Mouse (Mus musculus) neural tube, embryonic 12.5 days (tissue): ENCODE results near the gene Camkv. TPM values are rescaled to one million over a fixed set of nuclear protein-coding genes. Genes with fewer than 3 reads are reported as not detected.
A peak's percentile ranks its signal among the peaks of the same experiment; 100 is the strongest.

ENCODE experiments used
- ATAC-seq: fragments of 200-750 bp; cut with Nextera tagmentation; 2 replicates; pipeline ENCODE4 v1.8.0; 2017; ENCODE audit warnings: low read depth, mild to moderate bottlenecking, moderate TSS enrichment, moderate library complexity; ENCODE audit not compliant: low FRiP score
- H3K27ac ChIP-seq: fragments of 300-500 bp; sonication (generic); 2 replicates; pipeline ENCODE4 v1.5.1; 2016
- H3K27me3 ChIP-seq: fragments of 300-500 bp; sonication (generic); replicated peaks from 2 replicates; pipeline ENCODE4 v1.6.1; 2016; ENCODE audit warnings: mild to moderate bottlenecking
- H3K36me3 ChIP-seq: fragments of 300-500 bp; sonication (generic); 2 replicates; pipeline ENCODE4 v1.6.1; 2016; ENCODE audit warnings: mild to moderate bottlenecking
- H3K4me1 ChIP-seq: fragments of 300-500 bp; sonication (generic); 2 replicates; pipeline ENCODE4 v1.6.1; 2016
- H3K4me2 ChIP-seq: fragments of 300-500 bp; sonication (generic); replicated peaks from 2 replicates; pipeline ENCODE4 v1.6.1; 2016; ENCODE audit warnings: mild to moderate bottlenecking
- H3K4me3 ChIP-seq: fragments of 300-500 bp; sonication (generic); 2 replicates; pipeline ENCODE4 v1.5.1; 2016
- H3K9ac ChIP-seq: fragments of 300-500 bp; sonication (generic); 2 replicates; pipeline ENCODE4 v1.6.1; 2016; ENCODE audit warnings: mild to moderate bottlenecking
- H3K9me3 ChIP-seq: fragments of 300-500 bp; sonication (generic); 2 replicates; pipeline ENCODE4 v1.6.1; 2016; ENCODE audit warnings: mild to moderate bottlenecking
- WGBS: fragments of 180-500 bp; shearing (Covaris S2); methylation state at CpG from one replicate; pipeline ENCODE4 v1.1.7; 2016; 5-methylcytosine and 5-hydroxymethylcytosine counted together
- polyA plus RNA-seq: library from polyadenylated mRNA; unstranded; fragments of >200 nt; fragmentation: Nextera tagmentation; extraction: Ambion mirVana; gene quantifications from 2 replicates; pipeline ENCODE4 v1.2.1, GENCODE M21; 2016

Gene Camkv
- polyA plus RNA-seq, 1 experiment from 2014 or later = 7.8 TPM

DNA sequence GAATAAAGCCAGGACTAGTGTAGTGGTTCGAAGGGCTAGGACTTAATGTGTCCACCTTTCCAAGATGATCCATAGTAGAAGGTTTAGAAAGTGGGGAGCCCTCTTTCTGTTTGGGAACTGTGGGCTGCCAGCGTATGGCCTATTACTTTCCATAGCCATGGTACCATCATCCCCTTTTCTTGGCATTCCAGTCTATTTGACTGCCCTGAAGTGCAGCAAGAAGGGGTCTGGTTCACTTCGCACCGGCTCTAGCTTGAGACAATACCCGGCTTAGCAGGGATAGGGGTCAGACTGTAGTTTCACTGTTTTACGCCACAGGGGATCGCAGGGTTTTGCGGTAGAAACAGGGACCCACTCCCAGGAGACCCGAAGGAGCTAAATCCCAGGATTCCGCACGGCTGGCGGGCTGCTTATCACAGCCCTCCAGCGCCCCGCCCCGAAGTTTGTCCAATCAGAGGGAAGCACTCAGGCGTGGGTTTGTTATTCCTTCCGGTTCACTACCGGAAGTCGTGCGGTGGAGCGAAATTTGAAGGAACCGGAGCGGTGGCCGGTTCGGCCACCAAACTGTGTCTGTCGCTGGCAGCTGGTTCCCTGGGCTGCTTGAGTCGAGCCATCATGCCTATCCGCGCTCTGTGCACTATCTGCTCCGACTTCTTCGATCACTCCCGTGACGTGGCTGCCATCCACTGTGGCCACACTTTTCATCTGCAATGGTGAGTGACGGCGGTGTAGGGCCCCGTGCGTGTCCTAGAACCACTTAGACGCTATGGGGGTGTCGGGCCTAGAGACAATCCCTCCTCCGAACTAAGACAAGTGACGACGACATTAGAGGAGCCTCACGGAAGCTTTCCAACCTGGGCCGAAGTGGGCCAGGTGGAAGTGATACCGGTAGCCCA, 15.2 kb downstream of the Camkv start:
- Histone ChIP-seq H3K4me1 (peaks cover 8% of the 10 kb centered on the region), H3K9me3 (no peaks in the 10 kb centered on the region), H3K4me3 (peak overlapping the region; percentile 49), H3K36me3 (0 out of 2 replicates have a peak, but pooled peaks cover 2% of the 10 kb centered on the region), H3K4me2 (peak overlapping the region; percentile 84), H3K27me3 (no peaks in the 10 kb centered on the region), H3K9ac (peak overlapping the region; percentile 60), H3K27ac (peak overlapping the region; percentile 71; the same call in 1 of the 2 replicates)
- 12% methylated on average over 45 of the region's 45 CpGs for WGBS
- peak; percentile 97 for ATAC-seq

DNA sequence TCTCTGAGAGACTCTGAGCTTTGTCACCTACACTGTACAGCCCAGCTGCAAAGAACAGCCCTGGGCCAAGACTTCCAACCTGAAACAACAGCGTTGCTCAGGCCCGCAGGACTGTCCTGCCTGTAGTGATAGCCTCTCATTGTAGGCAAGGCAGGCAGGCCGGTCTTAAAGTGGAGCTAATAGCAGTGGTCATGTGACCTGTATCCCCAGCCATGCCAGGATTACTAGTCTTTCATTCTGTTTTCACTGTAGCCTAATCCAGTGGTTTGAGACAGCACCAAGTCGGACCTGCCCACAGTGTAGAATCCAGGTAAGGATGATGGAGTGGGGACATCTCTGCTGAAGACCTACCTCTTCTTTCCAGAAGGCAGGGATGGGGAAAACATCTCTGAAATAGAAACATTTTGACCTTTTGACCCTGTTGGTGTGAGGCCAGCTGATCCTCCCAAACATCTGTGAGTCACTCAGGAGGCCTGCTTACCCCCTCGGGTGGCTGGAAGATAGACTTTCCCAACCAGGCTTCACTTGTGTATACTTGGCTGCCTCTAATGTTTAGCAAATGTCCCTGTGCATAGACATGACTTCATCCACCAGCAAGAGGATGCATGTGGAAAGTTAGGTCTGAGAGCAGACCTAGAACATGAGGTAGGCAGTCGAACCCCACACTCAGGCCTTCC, 20.3 kb downstream of the Camkv start:
- no peak overlapping the region for H3K4me2 ChIP-seq
- peaks cover 26% of the 10 kb centered on the region for H3K36me3 ChIP-seq
- H3K27me3 ChIP-seq = no peaks in the 10 kb centered on the region
- H3K9ac ChIP-seq = no peak overlapping the region
- ATAC-seq = no peak
- no peak overlapping the region for H3K27ac ChIP-seq
- WGBS = 82% methylated on average over 6 of the region's 6 CpGs
- no peak overlapping the region for H3K4me3 ChIP-seq
- no peaks in the 10 kb centered on the region for H3K9me3 ChIP-seq
- peaks cover 8% of the 10 kb centered on the region for H3K4me1 ChIP-seq

DNA sequence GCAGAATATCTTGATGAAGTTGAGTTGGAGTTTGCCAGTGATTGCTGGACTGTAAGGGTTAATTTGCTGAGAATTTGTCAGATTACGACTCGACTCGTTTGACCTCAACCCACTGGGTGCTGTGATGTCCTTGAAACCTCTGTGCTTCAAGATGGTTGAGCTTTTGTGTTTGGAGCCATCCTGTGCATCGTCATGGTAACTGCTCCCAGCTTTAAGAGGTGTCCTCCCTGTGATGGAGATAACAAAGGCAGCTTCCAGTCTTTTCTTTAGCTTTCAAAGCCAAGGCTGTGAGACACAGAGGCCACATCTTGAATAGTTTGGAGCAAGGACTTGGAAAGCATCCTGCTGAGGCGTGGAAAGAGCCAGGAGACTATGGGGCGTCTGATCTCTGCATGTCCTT, 21.7 kb downstream of the Camkv start:
- ATAC-seq = no peak
- Histone ChIP-seq H3K36me3 (peaks cover 35% of the 10 kb centered on the region), H3K4me1 (peaks cover 6% of the 10 kb centered on the region), H3K4me2 (no peak overlapping the region), H3K27ac (no peak overlapping the region), H3K9ac (no peak overlapping the region), H3K4me3 (no peak overlapping the region), H3K27me3 (no peaks in the 10 kb centered on the region), H3K9me3 (no peaks in the 10 kb centered on the region)
- WGBS = 32% methylated on average over 6 of the region's 6 CpGs

DNA sequence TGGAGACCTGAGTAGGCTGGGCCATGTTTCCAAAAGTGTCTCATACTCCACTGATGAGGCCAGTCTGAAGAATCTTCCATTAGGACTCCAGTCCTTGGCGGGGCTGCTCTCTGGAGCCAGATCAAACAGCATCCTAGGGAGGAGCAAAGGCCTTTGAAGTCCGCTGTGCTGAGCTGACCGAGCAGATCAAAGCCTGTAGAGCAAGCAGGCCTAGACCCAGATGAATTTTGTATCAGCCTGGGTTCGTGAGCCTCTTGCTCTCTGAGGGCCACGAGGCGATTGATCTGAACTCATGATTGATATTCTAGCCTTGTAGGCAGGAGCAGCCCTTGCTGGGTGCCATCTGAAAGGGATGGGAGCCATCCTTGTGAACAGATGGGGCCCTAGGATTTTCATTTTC, 24.4 kb downstream of the Camkv start:
- Histone ChIP-seq H3K27ac (no peak overlapping the region), H3K4me3 (no peak overlapping the region), H3K9ac (no peak overlapping the region), H3K27me3 (no peaks in the 10 kb centered on the region), H3K4me2 (no peak overlapping the region), H3K4me1 (peaks cover 6% of the 10 kb centered on the region), H3K9me3 (no peaks in the 10 kb centered on the region), H3K36me3 (peaks cover 35% of the 10 kb centered on the region)
- no peak for ATAC-seq
- WGBS = 47% methylated on average over 6 of the region's 6 CpGs

DNA sequence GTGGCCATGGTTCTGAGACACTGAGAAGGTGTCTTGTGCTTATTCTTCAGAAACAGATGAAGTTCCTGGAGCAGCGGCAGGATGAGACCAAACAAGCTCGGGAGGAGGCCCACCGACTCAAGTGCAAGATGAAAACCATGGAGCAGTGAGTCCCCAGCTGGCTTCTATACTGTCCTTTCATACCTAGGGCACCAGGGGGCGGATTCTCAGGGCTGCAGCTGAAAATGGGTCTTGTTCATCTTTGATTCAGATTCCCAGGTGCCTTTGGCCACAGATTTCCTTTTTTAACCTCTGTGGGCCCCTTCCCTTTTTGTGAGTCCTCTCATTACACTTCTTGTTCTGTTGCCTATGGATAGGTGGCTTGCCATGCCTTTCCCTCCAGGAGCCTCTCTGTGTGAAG, 25.5 kb downstream of the Camkv start:
- no peaks in the 10 kb centered on the region for H3K9me3 ChIP-seq
- H3K4me3 ChIP-seq = no peak overlapping the region
- no peak for ATAC-seq
- H3K4me2 ChIP-seq = no peak overlapping the region
- WGBS = 85% methylated on average over 4 of the region's 4 CpGs
- H3K9ac ChIP-seq = no peak overlapping the region
- no peak overlapping the region for H3K27ac ChIP-seq
- peaks cover 31% of the 10 kb centered on the region for H3K36me3 ChIP-seq
- H3K27me3 ChIP-seq = no peaks in the 10 kb centered on the region
- peaks cover 6% of the 10 kb centered on the region for H3K4me1 ChIP-seq

DNA sequence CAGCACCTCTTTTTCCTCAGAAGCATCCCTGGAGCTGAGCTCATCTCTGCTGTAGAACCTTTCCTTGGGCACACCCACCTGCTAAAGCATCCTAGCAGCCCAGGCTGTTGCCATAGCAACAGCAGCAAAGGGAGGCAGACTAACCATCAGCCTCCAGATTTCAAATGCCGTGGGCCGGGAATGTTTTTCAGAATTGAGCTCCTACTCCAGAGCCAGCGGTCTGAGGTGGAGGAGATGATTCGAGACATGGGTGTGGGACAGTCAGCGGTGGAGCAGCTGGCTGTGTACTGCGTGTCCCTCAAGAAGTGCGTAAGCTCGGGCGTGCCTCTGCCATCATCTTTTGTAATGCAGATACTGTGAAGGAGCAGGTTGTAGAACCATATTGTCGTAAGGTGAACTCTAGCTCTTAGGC, 25.9 kb downstream of the Camkv start:
- H3K9ac ChIP-seq = no peak overlapping the region
- no peak overlapping the region for H3K4me2 ChIP-seq
- H3K4me3 ChIP-seq = no peak overlapping the region
- peaks cover 6% of the 10 kb centered on the region for H3K4me1 ChIP-seq
- no peaks in the 10 kb centered on the region for H3K9me3 ChIP-seq
- no peak for ATAC-seq
- H3K27me3 ChIP-seq = no peaks in the 10 kb centered on the region
- 78% methylated on average over 10 of the region's 10 CpGs for WGBS
- H3K27ac ChIP-seq = no peak overlapping the region
- H3K36me3 ChIP-seq = peaks cover 29% of the 10 kb centered on the region

DNA sequence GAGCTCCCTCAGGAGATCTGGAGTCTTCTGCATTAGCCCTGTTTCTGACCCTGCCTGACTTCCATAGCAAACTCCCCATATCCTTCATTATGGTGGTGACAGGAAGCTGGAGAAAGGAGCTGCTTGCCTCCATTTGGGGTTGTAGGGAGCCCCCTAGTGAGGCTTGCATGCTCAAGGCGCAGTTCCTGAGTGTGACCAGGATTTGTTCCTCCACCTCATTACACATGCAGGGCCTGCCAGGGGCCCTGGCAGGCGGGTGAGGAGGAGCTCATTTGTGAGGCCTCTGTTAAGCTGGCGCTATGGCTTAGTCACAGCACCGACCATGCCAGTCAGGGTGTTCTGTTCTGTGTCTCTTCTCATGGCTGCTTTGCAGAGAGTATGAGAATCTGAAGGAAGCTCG, 26.4 kb downstream of the Camkv start:
- no peaks in the 10 kb centered on the region for H3K9me3 ChIP-seq
- no peak overlapping the region; the same call in 1 of the 2 replicates for H3K9ac ChIP-seq
- no peaks in the 10 kb centered on the region for H3K27me3 ChIP-seq
- H3K36me3 ChIP-seq = peaks cover 29% of the 10 kb centered on the region
- WGBS = 62% methylated on average over 5 of the region's 5 CpGs
- H3K4me1 ChIP-seq = peaks cover 6% of the 10 kb centered on the region
- no peak overlapping the region for H3K27ac ChIP-seq
- no peak overlapping the region for H3K4me3 ChIP-seq
- H3K4me2 ChIP-seq = no peak overlapping the region
- no peak for ATAC-seq

DNA sequence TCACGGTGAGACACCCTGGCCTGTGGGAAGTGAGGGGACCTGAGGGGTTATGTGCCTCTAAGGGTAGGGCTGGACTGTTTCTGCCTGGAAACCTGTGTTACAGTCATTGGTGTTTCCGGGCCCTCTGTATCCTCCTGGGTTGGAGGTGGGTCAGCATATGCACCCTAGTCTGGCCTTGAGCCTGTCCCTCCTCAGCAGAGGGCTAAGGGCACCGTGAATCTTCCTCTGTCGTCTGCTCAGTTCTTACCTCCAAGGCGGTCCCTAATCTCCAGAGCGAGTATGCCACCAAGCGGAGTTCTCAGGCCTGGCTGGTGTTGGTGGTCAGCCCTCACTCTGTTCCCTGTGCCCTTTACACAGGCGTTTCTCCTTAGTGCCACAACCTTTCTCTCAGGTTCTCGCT, 27.4 kb downstream of the Camkv start:
- Histone ChIP-seq H3K4me2 (no peak overlapping the region), H3K27ac (no peak overlapping the region), H3K9me3 (no peaks in the 10 kb centered on the region), H3K36me3 (peaks cover 24% of the 10 kb centered on the region), H3K4me3 (no peak overlapping the region), H3K4me1 (peaks cover 6% of the 10 kb centered on the region), H3K9ac (no peak overlapping the region), H3K27me3 (no peaks in the 10 kb centered on the region)
- no peak for ATAC-seq
- 93% methylated on average over 9 of the region's 9 CpGs for WGBS

DNA sequence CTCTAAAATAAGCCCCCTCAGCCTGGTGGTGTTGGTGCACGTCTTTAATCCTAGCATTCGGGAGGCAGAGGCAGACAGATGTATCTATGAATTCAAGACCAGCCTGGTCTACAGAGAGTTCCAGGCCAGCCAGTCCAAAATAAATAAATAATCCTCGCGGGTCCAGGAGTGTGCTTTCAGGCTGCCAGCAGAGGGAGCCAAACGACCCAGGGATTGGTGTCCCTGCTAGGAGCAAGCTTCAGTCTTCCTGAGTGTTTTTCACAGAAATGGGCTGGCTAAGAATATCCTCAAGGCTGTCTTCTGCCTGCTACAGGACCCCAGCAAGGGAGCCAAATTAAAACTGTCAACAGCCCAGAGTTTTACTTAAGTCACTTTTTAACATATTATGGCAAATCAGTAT, 28.2 kb downstream of the Camkv start:
- Histone ChIP-seq H3K36me3 (peaks cover 24% of the 10 kb centered on the region), H3K9ac (no peak overlapping the region), H3K9me3 (no peaks in the 10 kb centered on the region), H3K4me2 (no peak overlapping the region), H3K4me3 (no peak overlapping the region), H3K27ac (no peak overlapping the region), H3K27me3 (no peaks in the 10 kb centered on the region), H3K4me1 (peaks cover 6% of the 10 kb centered on the region)
- 29% methylated on average over 5 of the region's 5 CpGs for WGBS
- peak; percentile 50; the same call in 1 of the 2 replicates for ATAC-seq

DNA sequence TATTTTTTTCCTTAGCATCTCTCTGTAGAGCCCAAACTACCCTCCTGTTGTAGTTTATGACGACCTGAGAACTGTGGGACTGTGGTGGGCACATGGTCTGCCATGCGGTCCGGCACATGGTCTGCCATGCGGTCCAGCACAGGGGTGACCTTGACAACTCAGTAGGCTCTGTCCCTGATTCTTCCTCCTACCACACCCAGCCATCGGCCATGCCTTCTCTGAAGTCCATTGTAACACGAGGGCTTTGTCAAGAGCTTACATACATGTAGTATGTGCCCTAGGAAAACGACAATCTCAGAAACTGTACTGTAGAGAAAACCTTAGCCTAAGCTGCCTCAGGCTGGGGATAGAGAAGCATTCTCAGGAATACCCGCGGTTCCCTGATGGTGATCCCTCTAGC, 29.2 kb downstream of the Camkv start:
- ATAC-seq = no peak
- no peak overlapping the region for H3K9ac ChIP-seq
- H3K4me2 ChIP-seq = no peak overlapping the region
- H3K27ac ChIP-seq = no peak overlapping the region
- 95% methylated on average over 9 of the region's 9 CpGs for WGBS
- no peaks in the 10 kb centered on the region for H3K27me3 ChIP-seq
- H3K36me3 ChIP-seq = peaks cover 24% of the 10 kb centered on the region
- no peaks in the 10 kb centered on the region for H3K9me3 ChIP-seq
- H3K4me1 ChIP-seq = peaks cover 6% of the 10 kb centered on the region
- H3K4me3 ChIP-seq = no peak overlapping the region

DNA sequence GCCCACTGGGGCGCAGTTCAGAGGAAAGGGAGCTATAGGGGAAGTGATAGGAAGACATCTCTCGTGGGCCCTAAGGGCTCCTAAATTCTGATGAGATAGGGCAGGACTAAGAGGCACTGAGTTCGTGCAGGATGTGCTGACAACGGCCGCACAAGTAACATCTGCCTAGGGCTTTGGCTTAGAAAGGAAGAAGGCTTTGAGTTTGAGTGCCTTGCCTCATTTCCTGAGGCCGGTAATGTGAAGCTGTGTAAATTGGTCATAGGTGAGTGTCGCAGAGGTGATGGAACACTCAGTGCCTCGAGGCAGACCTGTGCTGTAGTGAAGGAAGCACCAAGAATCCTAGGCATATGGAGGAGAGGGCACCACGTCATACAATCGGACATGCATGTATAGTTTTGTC, 31.2 kb downstream of the Camkv start:
- no peak overlapping the region for H3K9ac ChIP-seq
- H3K4me1 ChIP-seq = no peaks in the 10 kb centered on the region
- H3K36me3 ChIP-seq = peaks cover 20% of the 10 kb centered on the region
- 92% methylated on average over 10 of the region's 10 CpGs for WGBS
- H3K27me3 ChIP-seq = no peaks in the 10 kb centered on the region
- no peak overlapping the region for H3K4me3 ChIP-seq
- H3K9me3 ChIP-seq = no peaks in the 10 kb centered on the region
- no peak overlapping the region for H3K27ac ChIP-seq
- no peak for ATAC-seq
- H3K4me2 ChIP-seq = no peak overlapping the region

DNA sequence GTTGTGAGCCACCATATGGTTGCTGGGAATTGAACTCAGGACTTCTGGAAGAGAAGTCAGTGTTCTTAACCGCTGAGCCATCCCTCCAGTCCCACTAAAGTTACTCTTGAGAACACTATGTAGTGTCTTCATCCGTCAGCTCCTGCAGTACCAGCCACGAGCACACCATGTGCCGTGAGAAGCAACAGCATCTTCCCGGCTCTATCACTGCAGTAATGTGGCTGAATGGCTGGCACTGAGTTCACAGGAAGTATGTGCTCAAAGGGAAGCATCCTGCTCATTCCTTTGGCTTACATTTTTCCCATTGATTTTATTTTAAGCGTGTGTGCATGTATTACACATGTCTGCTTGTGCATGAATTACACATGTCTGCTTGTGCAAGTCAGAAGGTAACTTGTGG, 32.0 kb downstream of the Camkv start:
- no peaks in the 10 kb centered on the region for H3K4me1 ChIP-seq
- no peaks in the 10 kb centered on the region for H3K9me3 ChIP-seq
- 95% methylated on average over 6 of the region's 6 CpGs for WGBS
- no peak overlapping the region for H3K4me2 ChIP-seq
- ATAC-seq = no peak
- no peak overlapping the region for H3K27ac ChIP-seq
- H3K4me3 ChIP-seq = no peak overlapping the region
- H3K27me3 ChIP-seq = no peaks in the 10 kb centered on the region
- H3K36me3 ChIP-seq = peaks cover 20% of the 10 kb centered on the region
- no peak overlapping the region for H3K9ac ChIP-seq
